Mouse (Mus musculus) macrophage (primary cell): ENCODE results near the gene Tmem104. TPM values are rescaled to one million over a fixed set of nuclear protein-coding genes. Genes with fewer than 3 reads are reported as not detected.
A peak's percentile ranks its signal among the peaks of the same experiment; 100 is the strongest.

Experiments
- H3K27ac ChIP-seq: fragments of 350-480 bp; formaldehyde crosslinking; 2 replicates; pipeline ENCODE4 v1.9.0; 2021
- H3K36me3 ChIP-seq: fragments of 350-480 bp; formaldehyde crosslinking; 2 replicates; pipeline ENCODE4 v1.9.0; 2021; ENCODE audit errors: inconsistent target
- H3K4me3 ChIP-seq: fragments of 350-480 bp; formaldehyde crosslinking; 2 replicates; pipeline ENCODE4 v1.9.0; 2021; ENCODE audit errors: inconsistent target
- H3K79me2 ChIP-seq: fragments of 350-480 bp; formaldehyde crosslinking; 2 replicates; pipeline ENCODE4 v1.9.0; 2021; ENCODE audit errors: inconsistent target
- WGBS: methylation state at CpG from one replicate; pipeline ENCODE4 v1.1.7; 2026; ENCODE audit warnings: inconsistent platforms; ENCODE audit not compliant: missing documents; 5-methylcytosine and 5-hydroxymethylcytosine counted together
- polyA plus RNA-seq: library from polyadenylated mRNA; stranded (reverse); fragments of 250-400 nt; gene quantifications from 3 replicates; pipeline ENCODE4 v1.2.4, GENCODE M21; 2018; ENCODE audit warnings: inconsistent platforms
- total RNA-seq, 78 experiments: library from RNA; depleted of rRNA; stranded (reverse); fragments of 250-400 nt; gene quantifications; 1 replicate in 9 of 78; 2 replicates in 24 of 78; 3 replicates in 43 of 78; 4 replicates in 2 of 78; pipeline ENCODE4 v1.2.4; 2018; ENCODE audit warnings: inconsistent platforms in 56 of 78

Tmem104 gene
- total RNA-seq (2018; cell fraction: chromatin; rRNA removed) = 100 to 1,000 TPM in 12 of 26 experiments, 10 to 100 TPM in 13, 1 to 10 TPM in 1; 7.7 to 184 (median 90.9) TPM
- total RNA-seq (2018; cell fraction: cytosol; rRNA removed) = 100 to 1,000 TPM in 22 of 26 experiments, 10 to 100 TPM in 4; 67.8 to 188 (median 142) TPM
- 100 to 1,000 TPM in 23 of 26 experiments, 10 to 100 TPM in 3; 16.8 to 258 (median 153) TPM for total RNA-seq (2018; cell fraction: nucleus; rRNA removed)
- 86.7 to 149 TPM (median 97.3 TPM) in 3 replicates for polyA plus RNA-seq

- H3K4me3 ChIP-seq = peak within 1 kb of the TSS; percentile 99
Observed at GRCm38 (mm10) chr11:115187224-115187639, at the start of gene Tmem104. TSS of gene Tmem104 (plus strand) at chr11:115187487.

GRCm38 (mm10) chr11:115138597-115139262, 48.6 kb upstream of the Tmem104 start:
- no peaks in the 10 kb centered on the region for H3K36me3 ChIP-seq
- 39% methylated on average over 5 of the region's 5 CpGs for WGBS
- peak overlapping the region; percentile 98 for H3K27ac ChIP-seq
- peaks cover under 1% of the 10 kb centered on the region; the same call in 1 of the 2 replicates for H3K79me2 ChIP-seq
- H3K4me3 ChIP-seq = no peak overlapping the region

More at GRCm38 (mm10) chr11:115187224-115187639, at the start of gene Tmem104:
- H3K27ac ChIP-seq = peak within 1 kb of the TSS; percentile 99
- peaks cover 46% of the 10 kb centered on the region for H3K79me2 ChIP-seq
- H3K36me3 ChIP-seq = no peaks in the 10 kb centered on the region; the same call in 1 of the 2 replicates
- under 1% methylated on average over 36 of the region's 39 CpGs for WGBS

DNA sequence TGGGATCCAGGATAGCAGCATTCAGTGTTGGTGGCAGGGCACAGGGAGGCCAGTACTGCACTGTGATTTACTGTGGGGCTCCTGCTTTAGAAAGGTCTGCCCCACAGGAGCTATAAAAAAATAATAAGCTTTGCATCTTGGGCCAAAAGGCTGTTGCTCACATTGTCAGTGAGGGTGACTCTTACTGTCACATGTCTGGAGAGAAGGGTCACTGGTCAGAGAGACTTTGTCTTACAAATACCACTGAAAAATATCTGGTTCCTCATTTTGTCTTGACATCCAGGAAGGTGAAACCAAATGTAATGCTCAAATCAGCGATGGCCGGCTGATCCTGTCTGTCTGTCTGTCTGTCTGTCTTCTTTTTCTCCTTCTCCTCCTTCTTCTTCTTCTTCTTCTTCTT, 45.3 kb upstream of the Tmem104 start:
- no peak overlapping the region for H3K4me3 ChIP-seq
- H3K36me3 ChIP-seq = no peaks in the 10 kb centered on the region
- H3K79me2 ChIP-seq = no peaks in the 10 kb centered on the region
- peak overlapping the region; percentile 98 for H3K27ac ChIP-seq
- 0% methylated on average over 2 of the region's 2 CpGs for WGBS

- Histone ChIP-seq H3K27ac (no peak overlapping the region), H3K4me3 (no peak overlapping the region), H3K36me3 (no peaks in the 10 kb centered on the region), H3K79me2 (no peaks in the 10 kb centered on the region)
- 91% methylated on average over 4 of the region's 4 CpGs for WGBS
Observed at GRCm38 (mm10) chr11:115147813-115148212, 39.5 kb upstream of the Tmem104 start.

DNA sequence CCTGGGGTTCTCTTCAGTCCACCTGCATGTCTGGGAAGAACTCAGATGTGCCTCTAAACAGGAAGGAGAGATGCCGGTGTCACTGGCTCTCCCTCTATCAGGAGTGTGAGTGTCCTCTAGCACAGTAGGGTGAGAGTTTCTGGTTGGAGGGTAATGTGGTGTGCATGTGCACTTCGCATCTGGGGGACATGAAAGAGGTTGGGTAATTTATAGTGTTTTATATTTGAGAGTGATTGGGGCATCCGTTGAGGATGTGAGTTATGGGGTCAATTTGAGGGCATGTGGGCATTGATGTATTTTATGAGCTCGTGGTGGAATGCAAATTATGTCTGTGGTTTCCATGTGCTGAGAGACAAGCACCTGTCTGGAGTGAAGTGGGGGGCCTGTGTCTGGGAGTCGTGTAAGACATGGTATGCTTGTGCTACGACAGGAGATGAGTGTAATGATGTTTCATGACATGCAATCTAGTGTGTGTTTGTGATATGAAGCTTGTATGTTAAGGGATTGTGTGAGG, 36.5 kb upstream of the Tmem104 start:
- 54% methylated on average over 6 of the region's 6 CpGs for WGBS
- no peak overlapping the region for H3K27ac ChIP-seq

GRCm38 (mm10) chr11:115151755-115152429, 35.4 kb upstream of the Tmem104 start:
- Histone ChIP-seq H3K27ac (no peak overlapping the region), H3K79me2 (no peaks in the 10 kb centered on the region), H3K4me3 (no peak overlapping the region), H3K36me3 (no peaks in the 10 kb centered on the region)
- WGBS = 77% methylated on average over 15 of the region's 15 CpGs

More for the DNA sequence above, 36.5 kb upstream of the Tmem104 start:
- no peaks in the 10 kb centered on the region for H3K79me2 ChIP-seq
- no peaks in the 10 kb centered on the region for H3K36me3 ChIP-seq
- H3K4me3 ChIP-seq = no peak overlapping the region

DNA sequence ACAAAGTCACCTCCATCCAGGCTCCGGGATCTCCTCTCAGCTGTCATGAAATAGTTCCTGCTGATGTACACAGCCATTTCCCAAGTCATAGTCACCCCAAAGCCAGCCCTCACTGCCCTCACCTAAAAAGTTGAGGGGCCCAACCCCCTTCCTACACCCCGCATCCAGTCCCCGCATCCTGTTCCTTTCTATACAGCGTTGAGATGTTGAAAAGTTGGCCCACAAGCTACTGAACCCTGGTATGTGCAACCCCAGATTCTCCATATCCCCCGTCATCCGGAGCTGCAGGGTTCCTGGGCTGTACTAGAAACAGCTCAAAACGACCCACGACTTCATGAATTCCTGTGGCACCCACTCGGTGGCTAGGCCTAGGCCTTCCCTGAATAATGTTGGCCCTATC, 34.2 kb upstream of the Tmem104 start:
- Histone ChIP-seq H3K27ac (no peak overlapping the region), H3K79me2 (no peaks in the 10 kb centered on the region), H3K36me3 (no peaks in the 10 kb centered on the region), H3K4me3 (no peak overlapping the region)
- WGBS = 84% methylated on average over 9 of the region's 9 CpGs

DNA sequence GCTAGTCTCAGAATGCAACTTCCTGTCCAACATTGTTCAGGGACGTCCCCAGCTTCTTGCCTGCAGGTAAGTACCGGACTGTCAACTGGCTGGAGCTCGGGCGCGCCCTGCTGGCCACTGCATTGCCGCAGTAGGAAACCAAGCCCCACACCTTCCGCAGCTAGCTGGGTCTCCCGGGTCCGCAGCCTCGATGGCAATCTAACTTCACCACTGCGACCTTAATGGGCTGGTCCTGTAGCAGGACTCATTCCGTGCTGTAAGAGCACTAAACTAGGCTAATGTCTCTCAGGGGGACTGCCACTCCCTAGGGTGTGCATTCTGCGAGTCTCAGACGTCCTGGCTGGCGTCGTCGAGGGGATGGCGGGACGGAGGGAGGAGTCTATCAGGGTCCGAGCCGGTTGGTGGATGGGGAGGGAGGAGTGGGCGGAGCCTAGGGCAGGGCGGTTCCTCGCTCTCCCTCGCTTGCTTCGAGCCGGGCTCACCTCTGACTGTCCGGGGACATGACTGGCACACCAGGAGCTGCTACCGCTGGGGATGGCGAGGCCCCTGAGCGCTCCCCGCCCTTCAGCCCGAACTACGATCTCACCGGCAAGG, 33.5 kb upstream of the Tmem104 start:
- no peaks in the 10 kb centered on the region for H3K79me2 ChIP-seq
- WGBS = 2% methylated on average over 28 of the region's 35 CpGs
- no peaks in the 10 kb centered on the region for H3K36me3 ChIP-seq
- peak overlapping the region; percentile 23 for H3K4me3 ChIP-seq
- H3K27ac ChIP-seq = no peak overlapping the region

DNA sequence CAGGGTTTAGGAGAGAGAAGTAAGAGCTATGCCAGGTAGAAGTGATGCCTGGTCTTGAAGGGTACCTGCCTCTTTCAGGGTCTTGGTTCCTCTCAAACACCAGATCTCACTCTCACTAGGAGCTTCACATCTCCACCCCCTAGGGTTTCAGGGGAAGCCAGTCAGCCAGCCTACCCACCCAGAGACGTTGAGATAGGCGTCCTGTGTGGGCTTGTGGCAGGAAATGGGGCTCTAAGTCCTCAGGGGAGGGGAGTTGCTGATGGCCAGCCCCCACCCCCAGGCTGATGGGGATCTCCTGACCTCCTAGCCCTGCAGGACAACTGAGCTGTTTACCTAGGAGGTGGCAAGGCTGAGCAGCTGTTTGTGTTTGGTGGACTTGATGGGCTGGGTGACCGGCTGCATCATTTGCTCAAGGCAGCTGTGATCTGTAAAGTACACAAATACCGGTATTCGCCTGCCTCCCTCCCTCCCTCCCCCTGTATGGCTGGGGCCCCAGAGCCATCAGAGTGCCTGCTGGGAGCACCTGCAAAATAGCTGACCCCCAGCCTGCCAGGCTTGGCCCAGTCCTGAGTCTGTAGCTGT, 32.1 kb upstream of the Tmem104 start:
- Histone ChIP-seq H3K4me3 (no peak overlapping the region), H3K79me2 (no peaks in the 10 kb centered on the region), H3K27ac (no peak overlapping the region), H3K36me3 (no peaks in the 10 kb centered on the region)
- WGBS = 43% methylated on average over 5 of the region's 5 CpGs

DNA sequence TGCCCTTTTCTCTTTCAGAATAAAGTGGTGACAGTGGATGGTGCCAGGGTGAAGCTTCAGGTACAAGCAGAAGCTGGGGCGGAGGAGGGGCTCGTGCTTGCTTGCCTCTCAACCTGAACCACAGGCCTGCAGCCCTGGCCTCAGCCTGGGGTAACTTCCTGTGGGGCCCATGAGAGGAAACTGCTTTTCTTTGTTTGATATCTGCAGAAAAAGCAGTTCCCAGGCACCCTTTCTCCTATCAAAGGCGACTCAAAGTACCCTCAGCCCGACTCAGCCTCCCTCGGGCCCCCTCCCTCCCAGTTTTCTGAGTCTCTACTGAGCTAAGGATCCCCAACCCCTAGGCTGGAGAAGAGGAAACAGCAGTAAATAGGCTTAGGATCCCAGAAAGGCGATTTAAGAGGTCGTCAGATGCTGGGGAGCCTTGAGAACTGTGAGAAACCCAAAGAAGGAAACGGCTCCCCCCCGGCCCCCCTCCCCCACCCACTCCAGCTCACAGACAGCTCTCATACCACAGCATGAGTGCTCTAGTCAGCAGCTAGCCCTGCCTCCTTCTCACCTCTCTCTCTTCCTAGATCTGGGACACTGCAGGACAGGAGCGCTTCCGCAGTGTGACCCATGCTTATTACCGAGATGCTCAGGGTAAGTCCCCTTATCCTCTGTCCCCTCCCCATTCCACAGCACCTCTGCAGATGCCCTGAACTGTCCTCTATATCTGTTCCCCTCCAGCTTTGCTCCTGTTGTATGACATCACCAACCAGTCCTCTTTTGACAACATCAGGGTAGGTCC, 29.2 kb upstream of the Tmem104 start:
- Histone ChIP-seq H3K27ac (peak overlapping the region; percentile 32), H3K36me3 (no peaks in the 10 kb centered on the region), H3K79me2 (no peaks in the 10 kb centered on the region; the same call in 1 of the 2 replicates), H3K4me3 (no peak overlapping the region)
- 14% methylated on average over 11 of the region's 12 CpGs for WGBS

- Histone ChIP-seq H3K27ac (no peak overlapping the region), H3K79me2 (peaks cover 20% of the 10 kb centered on the region), H3K4me3 (no peak overlapping the region), H3K36me3 (no peaks in the 10 kb centered on the region)
- WGBS = 84% methylated on average over 11 of the region's 11 CpGs
Observed at GRCm38 (mm10) chr11:115160016-115160797, 27.1 kb upstream of the Tmem104 start.

DNA sequence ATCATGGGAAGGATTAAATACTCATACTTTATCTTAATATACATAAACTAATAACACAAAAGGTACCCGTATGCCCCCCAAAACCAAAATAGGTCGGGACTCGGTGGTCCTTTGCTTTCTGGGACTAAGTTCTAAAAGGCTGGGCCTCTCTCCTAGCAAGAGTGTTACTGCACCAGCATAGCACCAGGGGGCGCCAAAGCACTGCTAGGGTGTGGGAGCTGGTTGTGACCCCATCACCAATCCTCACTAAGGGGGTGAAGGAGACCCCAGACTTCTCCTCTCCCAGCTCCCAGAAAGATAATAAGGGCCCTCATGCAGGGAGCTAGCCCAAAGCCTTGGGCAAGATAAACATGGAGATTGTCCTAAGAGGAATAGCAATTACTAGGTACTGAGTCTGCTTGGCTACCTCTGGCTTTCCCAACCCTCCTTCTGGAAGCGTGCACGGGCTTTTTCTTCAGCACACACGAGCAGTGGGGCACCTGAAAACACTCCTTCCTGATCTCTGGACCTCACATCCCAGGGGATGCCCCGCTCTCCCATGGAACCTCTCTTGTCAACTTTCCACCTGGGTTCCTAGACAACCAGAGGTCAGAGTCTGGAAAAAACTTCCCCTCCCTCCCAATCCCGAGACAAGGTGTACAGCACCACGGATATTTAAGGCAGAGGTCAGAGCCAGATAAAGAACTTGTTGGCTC, 26.3 kb upstream of the Tmem104 start:
- peak overlapping the region; percentile 86 for H3K27ac ChIP-seq
- peaks cover 29% of the 10 kb centered on the region for H3K79me2 ChIP-seq
- H3K4me3 ChIP-seq = no peak overlapping the region
- 32% methylated on average over 10 of the region's 10 CpGs for WGBS
- no peaks in the 10 kb centered on the region for H3K36me3 ChIP-seq
